ENCODE assay signal across 26 mouse cellular contexts in genomic region chr19:43472331-43472730, GRCm38 (mm10). TPM values are rescaled to one million over a fixed set of nuclear protein-coding genes. Genes with fewer than 3 reads are reported as not detected.
DNase-seq lines count a peak whose midpoint lies in the region; ATAC-seq lines count a peak whose summit lies in the region.
"Had no signal": no experiment of that assay in that cellular context is flagged by ENCODE, and none has a peak within 500 bp of the region (broad histone marks: within the 10 kb centered on the region; RNA-seq: fewer than 3 reads in every experiment).

No protein-coding gene starts in this region.

- H3K4me3 ChIP-seq in midbrain, embryonic 11.5 days (ENCODE audit: low read depth, low read length) = no peak overlapping the region
- no peak overlapping the region for H3K4me3 ChIP-seq in midbrain, embryonic 16.5 days (ENCODE audit: low read depth, low read length)
- H3K4me3 ChIP-seq: embryonic facial prominence, embryonic 12.5 days; embryonic facial prominence, embryonic 15.5 days; hindbrain, embryonic 10.5 days; hindbrain, embryonic 13.5 days; intestine, embryonic 15.5 days had no signal

- no peak overlapping the region for H3K9ac ChIP-seq in midbrain, embryonic 11.5 days (ENCODE audit: low read length)
- no peak overlapping the region for H3K9ac ChIP-seq in midbrain, embryonic 16.5 days (ENCODE audit: low read depth, low read length)
- H3K9ac ChIP-seq: embryonic facial prominence, embryonic 12.5 days; embryonic facial prominence, embryonic 15.5 days; forebrain, postnatal 0 days; hindbrain, embryonic 13.5 days; intestine, embryonic 15.5 days had no signal

- H3K9me3 ChIP-seq in midbrain, embryonic 11.5 days (ENCODE audit: control insufficient read depth, low read length) = no peaks in the 10 kb centered on the region
- H3K9me3 ChIP-seq in midbrain, embryonic 16.5 days (replicated peaks; ENCODE audit: control insufficient read depth, low read length, poor library complexity, severe bottlenecking) = no peaks in the 10 kb centered on the region
- H3K9me3 ChIP-seq: embryonic facial prominence, embryonic 12.5 days; embryonic facial prominence, embryonic 15.5 days; G1E; hindbrain, embryonic 10.5 days; hindbrain, embryonic 13.5 days; intestine, embryonic 15.5 days had no signal

- H3K4me2 ChIP-seq in midbrain, embryonic 11.5 days = no peak overlapping the region
- no peak overlapping the region for H3K4me2 ChIP-seq in midbrain, embryonic 16.5 days (ENCODE audit: low read length)
- H3K4me2 ChIP-seq: embryonic facial prominence, embryonic 12.5 days; embryonic facial prominence, embryonic 15.5 days; heart, embryonic 11.5 days; hindbrain, embryonic 13.5 days; intestine, embryonic 15.5 days had no signal

- no peaks in the 10 kb centered on the region for H3K27me3 ChIP-seq in midbrain, embryonic 11.5 days (ENCODE audit: control insufficient read depth, insufficient read depth, low read length)
- no peaks in the 10 kb centered on the region for H3K27me3 ChIP-seq in midbrain, embryonic 16.5 days (ENCODE audit: control insufficient read depth, insufficient read depth, low read depth, low read length)
- H3K27me3 ChIP-seq: CH12.LX; embryonic facial prominence, embryonic 12.5 days; embryonic facial prominence, embryonic 15.5 days; hindbrain, embryonic 13.5 days; intestine, embryonic 15.5 days had no signal

- no peak overlapping the region for H3K27ac ChIP-seq in midbrain, embryonic 11.5 days (ENCODE audit: low read depth, low read length)
- no peak overlapping the region for H3K27ac ChIP-seq in midbrain, embryonic 16.5 days (ENCODE audit: low read length)
- H3K27ac ChIP-seq: embryonic facial prominence, embryonic 12.5 days; embryonic facial prominence, embryonic 15.5 days; hindbrain, embryonic 10.5 days; hindbrain, embryonic 13.5 days; intestine, embryonic 15.5 days had no signal

- no peaks in the 10 kb centered on the region for H3K36me3 ChIP-seq in midbrain, embryonic 11.5 days (ENCODE audit: control insufficient read depth, insufficient read depth, low read length)
- peaks cover 3% of the 10 kb centered on the region; the same call in 1 of the 2 replicates for H3K36me3 ChIP-seq in midbrain, embryonic 16.5 days (ENCODE audit: control insufficient read depth, insufficient read depth, low read length)
- H3K36me3 ChIP-seq: embryonic facial prominence, embryonic 12.5 days; embryonic facial prominence, embryonic 15.5 days; hindbrain, embryonic 10.5 days; hindbrain, embryonic 13.5 days; intestine, embryonic 15.5 days had no signal

- no peaks in the 10 kb centered on the region; the same call in 1 of the 2 replicates for H3K4me1 ChIP-seq in midbrain, embryonic 11.5 days (ENCODE audit: control insufficient read depth, insufficient read depth, low read length)
- H3K4me1 ChIP-seq in midbrain, embryonic 16.5 days (ENCODE audit: control insufficient read depth, insufficient read depth, low read length) = no peaks in the 10 kb centered on the region
- H3K4me1 ChIP-seq: intestine, embryonic 15.5 days had no signal

- ATAC-seq in frontal cortex, adult (ENCODE audit: low TSS enrichment) = peak; percentile 25; the same call in 1 of the 2 replicates
- no peak for ATAC-seq in midbrain, embryonic 11.5 days (ENCODE audit: low FRiP score)
- ATAC-seq in midbrain, embryonic 16.5 days = no peak
- ATAC-seq in megakaryocyte-erythroid progenitor cell, adult 5-6 weeks (replicated peaks; ENCODE audit: low FRiP score, low TSS enrichment, poor library complexity, severe bottlenecking) = no peak
- ATAC-seq: activated CD4-positive, CD25-positive, alpha-beta regulatory T cell, adult 4 months; forebrain, embryonic 14.5 days; forebrain, postnatal 0 days; hindbrain, embryonic 16.5 days; intestine, embryonic 15.5 days; Patski had no signal

- no peak for DNase-seq in frontal cortex, postnatal 36 days (ENCODE audit: low spot score in 2 of 2)
- DNase-seq in midbrain, embryonic 11.5 days (ENCODE audit: low spot score, missing footprints) = peak; percentile 54
- DNase-seq in R1 (ENCODE audit: low read depth, low spot score) = peak; percentile 93
- DNase-seq in thymus, postnatal 0 days (ENCODE audit: low spot score) = no peak
- DNase-seq: adrenal gland, adult 8-10 months; B cell, adult 2 months; forebrain, postnatal 0 days; gastrocnemius, postnatal 10 days; gastrocnemius, postnatal 36 days; heart, postnatal 36 days had no signal

- WGBS in midbrain, embryonic 11.5 days = 70% methylated on average over 8 of the region's 8 CpGs
- 54% methylated on average over 8 of the region's 8 CpGs for WGBS in midbrain, embryonic 16.5 days

RNA-seq across cellular contexts. Expression of gene Cnnm1, which starts 32.1 kb away (rescaled TPM):
- polyA plus RNA-seq in midbrain, embryonic 11.5 days (2014; fragmentation: Nextera tagmentation; extraction: Ambion mirVana) = 0.26 and 0.28 TPM in 2 replicates
- polyA plus RNA-seq in midbrain, embryonic 16.5 days (2015; fragmentation: Nextera tagmentation; extraction: Ambion mirVana) = 2.1 and 2.7 TPM in 2 replicates
- 0.44 and 0.78 TPM in 2 replicates for polyA plus RNA-seq in thymus, postnatal 0 days (2015; fragmentation: Nextera tagmentation; extraction: Ambion mirVana)
- 0.27 and 2.5 TPM in 2 replicates for total RNA-seq in megakaryocyte-erythroid progenitor cell, adult 5-6 weeks (2014; fragmentation: Nextera tagmentation)
- 0.33 TPM in 1 of 2 replicates, not detected in the other for total RNA-seq in megakaryocyte-erythroid progenitor cell, adult 5-6 weeks (2017)
- total RNA-seq: CH12.LX; gastrocnemius, postnatal 36 days; granulocyte monocyte progenitor cell, adult 5-6 weeks; heart, postnatal 36 days had no signal
- polyA plus RNA-seq: activated CD4-positive, CD25-positive, alpha-beta regulatory T cell, adult 4 months; Patski had no signal

RNA-seq across cellular contexts. Expression of gene Got1, which starts 52.1 kb away (rescaled TPM):
- 46.6 and 47.0 TPM in 2 replicates for polyA plus RNA-seq in midbrain, embryonic 11.5 days (2014; fragmentation: Nextera tagmentation; extraction: Ambion mirVana)
- polyA plus RNA-seq in midbrain, embryonic 16.5 days (2015; fragmentation: Nextera tagmentation; extraction: Ambion mirVana) = 107 and 113 TPM in 2 replicates
- polyA plus RNA-seq in thymus, postnatal 0 days (2015; fragmentation: Nextera tagmentation; extraction: Ambion mirVana) = 62.8 and 63.2 TPM in 2 replicates
- 24.4 and 26.2 TPM in 2 replicates for total RNA-seq in megakaryocyte-erythroid progenitor cell, adult 5-6 weeks (2014; fragmentation: Nextera tagmentation)
- total RNA-seq in megakaryocyte-erythroid progenitor cell, adult 5-6 weeks (2017) = 15.8 and 18.5 TPM in 2 replicates

Comparison
In these comparisons a context has a peak if more than half of its experiments do, and no peak if none do; other contexts are left out.
1. DNase-seq: peak in midbrain, embryonic 11.5 days (single experiment) and R1 (single experiment); none in frontal cortex, postnatal 36 days (0 of 2) and thymus, postnatal 0 days (single experiment).